Mouse (Mus musculus) bone marrow, adult 2 months (tissue): ENCODE measurements at regions not wholly inside any gene's neighbourhood (a gene's known extent, or its start where the extent isn't known, plus 50 kb on each side); places are given as distances from the start of the nearest gene placed in this dataset.

Experiments used
- CTCF ChIP-seq: fragments of 200-500 bp; IDR thresholded peaks from 2 replicates; pipeline ENCODE4 v1.5.1; 2011; ENCODE audit warnings: low read length, control low read depth; ENCODE audit not compliant: control insufficient read depth, insufficient read depth
- POLR2A ChIP-seq: fragments of 200-500 bp; IDR thresholded peaks from 2 replicates; pipeline ENCODE4 v1.6.1; 2011; ENCODE audit warnings: low read depth, mild to moderate bottlenecking, control low read depth, low read length, borderline replicate concordance; ENCODE audit not compliant: control insufficient read depth

- TF ChIP-seq CTCF, result no peak
- TF ChIP-seq POLR2A, result no peak
Measured at GRCm38 (mm10) chr11:18278585-18279136, 325.0 kb upstream of the Etaa1 start.
